In the genomic region with DNA sequence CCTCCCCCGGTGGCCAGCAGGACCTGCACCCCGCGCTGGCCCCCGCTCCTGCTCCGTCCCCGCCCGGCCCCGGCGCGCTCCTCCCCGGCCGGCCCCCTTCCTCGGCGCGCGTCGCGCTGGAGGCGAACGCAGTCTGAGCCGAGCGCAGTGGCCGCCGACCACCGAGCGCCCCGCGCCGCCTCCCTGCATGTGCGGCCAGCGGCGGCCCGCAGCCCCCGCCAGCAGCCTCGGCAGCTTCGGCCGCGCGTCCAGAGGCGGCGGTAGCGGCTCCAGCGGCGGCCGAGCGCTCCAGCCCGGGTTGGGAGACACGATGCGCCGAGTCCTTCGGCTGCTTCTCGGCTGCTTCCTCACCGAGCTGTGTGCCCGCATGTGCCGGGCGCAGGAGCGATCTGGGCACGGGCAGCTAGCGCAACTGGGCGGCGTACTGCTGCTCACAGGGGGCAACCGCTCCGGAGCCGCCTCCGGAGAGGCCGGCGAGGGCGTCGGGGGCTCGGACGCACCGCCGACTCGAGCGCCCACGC, we compare ENCODE assay signal across 8 mouse cellular contexts. TPM values are rescaled to one million over a fixed set of nuclear protein-coding genes. Genes with fewer than 3 reads are reported as not detected.
DNase-seq lines count a peak whose midpoint lies in the region; ATAC-seq and TF ChIP-seq lines count a peak whose summit lies in the region.

No protein-coding gene starts in this region.

- H3K4me2 ChIP-seq in limb, embryonic 14.5 days (replicated peaks; ENCODE audit: low read depth, low read length, severe bottlenecking): peak overlapping the region; percentile 95
- H3K4me2 ChIP-seq in neural tube, embryonic 13.5 days: peak overlapping the region; percentile 97

- no peaks in the 10 kb centered on the region for H3K36me3 ChIP-seq in limb, embryonic 14.5 days (ENCODE audit: control insufficient read depth, insufficient read depth, low read length)
- H3K36me3 ChIP-seq in neural tube, embryonic 13.5 days: no peaks in the 10 kb centered on the region

- H3K9me3 ChIP-seq in limb, embryonic 14.5 days (ENCODE audit: control insufficient read depth, low read length): no peaks in the 10 kb centered on the region
- no peaks in the 10 kb centered on the region for H3K9me3 ChIP-seq in neural tube, embryonic 13.5 days

- ATAC-seq in limb, embryonic 14.5 days (ENCODE audit: low FRiP score, low read depth): peak; percentile 79
- ATAC-seq in neural tube, embryonic 13.5 days (ENCODE audit: low read depth): peak; percentile 80

- H3K27ac ChIP-seq in limb, embryonic 14.5 days (replicated peaks; ENCODE audit: low read depth, low read length): no peak overlapping the region
- no peak overlapping the region for H3K27ac ChIP-seq in neural tube, embryonic 13.5 days (replicated peaks)

- peaks cover 72% of the 10 kb centered on the region for H3K27me3 ChIP-seq in limb, embryonic 14.5 days (ENCODE audit: control insufficient read depth, insufficient read depth, low read length)
- peaks cover 71% of the 10 kb centered on the region for H3K27me3 ChIP-seq in neural tube, embryonic 13.5 days

- peak; percentile 71 for DNase-seq in heart, adult 11 months
- no peak for DNase-seq in heart, postnatal 25 days (ENCODE audit: low spot score)
- peak; percentile 5 for DNase-seq in urinary bladder, postnatal 25 days (ENCODE audit: low spot score)
- no peak for DNase-seq in urinary bladder, postnatal 36 days (ENCODE audit: low spot score in 2 of 2)
- peak; percentile 19 to 21 for DNase-seq in heart, postnatal 10 days
- no peak for DNase-seq in limb, embryonic 14.5 days (ENCODE audit: low spot score)
- DNase-seq in spleen, postnatal 36 days (ENCODE audit: low spot score in 2 of 2): no peak

- peak overlapping the region; percentile 55 for H3K9ac ChIP-seq in limb, embryonic 14.5 days (ENCODE audit: low read depth, low read length, severe bottlenecking)
- peak overlapping the region; percentile 74 for H3K9ac ChIP-seq in neural tube, embryonic 13.5 days

- peak overlapping the region; percentile 55 for H3K4me3 ChIP-seq in limb, embryonic 14.5 days (replicated peaks; ENCODE audit: low read length)
- peak overlapping the region; percentile 62 for H3K4me3 ChIP-seq in neural tube, embryonic 13.5 days

- peaks cover 7% of the 10 kb centered on the region for H3K4me1 ChIP-seq in limb, embryonic 14.5 days (ENCODE audit: control insufficient read depth, insufficient read depth, low read length)
- peaks cover 31% of the 10 kb centered on the region for H3K4me1 ChIP-seq in neural tube, embryonic 13.5 days (replicated peaks)

- intact Hi-C loops in heart, postnatal 25 days (cut with DNase I): no loop called here
- intact Hi-C loops in heart, postnatal 10 days (cut with DNase I): no loop called here

- no peak for TF ChIP-seq POLR2A in limb, embryonic 14.5 days (IDR thresholded peaks at IDR 0.05; ENCODE audit: borderline replicate concordance, extremely low read depth, insufficient read depth, insufficient read length)

- WGBS in limb, embryonic 14.5 days: 1% methylated on average over 39 of the region's 76 CpGs
- WGBS in neural tube, embryonic 13.5 days: under 1% methylated on average over 67 of the region's 76 CpGs

RNA-seq across cellular contexts. Expression of gene Shisa9, which starts 0.4 kb away (rescaled TPM):
- total RNA-seq in heart, postnatal 25 days (2021): under 1 TPM in 1 of 2 experiments, not detected in 1; 0.21 TPM
- total RNA-seq in heart, postnatal 10 days (2021): under 1 TPM in 1 of 2 experiments, not detected in 1; 0.05 TPM
- polyA plus RNA-seq in limb, embryonic 14.5 days (2012; rRNA removed): 2.4 and 2.9 TPM in 2 replicates
- 1.8 and 2.0 TPM in 2 replicates for polyA plus RNA-seq in limb, embryonic 14.5 days (2014; fragmentation: Nextera tagmentation; extraction: Ambion mirVana)
- polyA plus RNA-seq in neural tube, embryonic 13.5 days (2015; fragmentation: Nextera tagmentation; extraction: Ambion mirVana): 3.0 and 3.7 TPM in 2 replicates

Comparison
In these comparisons a context has a peak if more than half of its experiments do, and no peak if none do; other contexts are left out.
1. DNase-seq: peak in heart, adult 11 months (single experiment), urinary bladder, postnatal 25 days (single experiment) and heart, postnatal 10 days (2 of 2); none in heart, postnatal 25 days (single experiment), urinary bladder, postnatal 36 days (0 of 2), limb, embryonic 14.5 days (single experiment) and spleen, postnatal 36 days (0 of 2).